Mouse (Mus musculus) gastrocnemius, postnatal 36 days (tissue): Measurements from ENCODE around the gene Cnpy2. TPM values are rescaled to one million over a fixed set of nuclear protein-coding genes. Genes with fewer than 3 reads are reported as not detected.
"Not testable (repeated sequence)": the region's sequence is repeated elsewhere in the genome, so short reads cannot be mapped to it uniquely, and the experiment has no call there.

ENCODE experiments used
- DNase-seq, 2 experiments: peaks; one replicate each; pipeline ENCODE4 v3.0.0; 2022
- intact Hi-C: fragments of 180-260 bp; cut with DNase I; formaldehyde crosslinking; loops from one replicate; pipeline ENCODE4 v1.15.1; 2025
- total RNA-seq, 2 experiments: library from RNA; stranded (reverse); gene quantifications; 2 replicates each; pipeline ENCODE4 v1.2.3; 2021

The Cnpy2 gene
- total RNA-seq, 2 experiments from 2014 or later, result 41.6 to 45.4 TPM

- DNase-seq, result no peak
- intact Hi-C loops, result no loop called here
Measured at GRCm38 (mm10) chr10:128309654-128310053, 12.6 kb upstream of the Cnpy2 start.

GRCm38 (mm10) chr10:128310177-128310576, 12.1 kb upstream of the Cnpy2 start:
- DNase-seq, result no peak
- intact Hi-C loops, result no loop called here

- DNase-seq, result no peak
Measured at GRCm38 (mm10) chr10:128310902-128311301, 11.4 kb upstream of the Cnpy2 start.

GRCm38 (mm10) chr10:128315578-128315977, 6.7 kb upstream of the Cnpy2 start:
- intact Hi-C loops, result no loop called here
- DNase-seq, result no peak

More at GRCm38 (mm10) chr10:128310902-128311301, 11.4 kb upstream of the Cnpy2 start:
- intact Hi-C loops, result no loop called here

GRCm38 (mm10) chr10:128321641-128322040, 618 bp upstream of the Cnpy2 start:
- intact Hi-C loops, result no loop called here
- no peak for DNase-seq

- intact Hi-C loops, result no loop called here
- no peak for DNase-seq
Measured at GRCm38 (mm10) chr10:128323516-128323915, 1.3 kb downstream of the Cnpy2 start.

- DNase-seq, result no peak
- intact Hi-C loops, result no loop called here
Measured at GRCm38 (mm10) chr10:128326825-128327224, 4.6 kb downstream of the Cnpy2 start.

- no peak for DNase-seq
- intact Hi-C loops, result no loop called here
Measured at GRCm38 (mm10) chr10:128327610-128328009, 5.4 kb downstream of the Cnpy2 start.

- intact Hi-C loops, DNase-seq: not testable (repeated sequence)
Measured at GRCm38 (mm10) chr10:128332358-128333249, 10.3 kb downstream of the Cnpy2 start.

GRCm38 (mm10) chr10:128335582-128335981, 13.3 kb downstream of the Cnpy2 start:
- peak; percentile 64 to 70 for DNase-seq
- intact Hi-C loops, result loop anchor here (2.0 to 5.0 kb wide), 2 partner anchors 42 to 121 kb away; partner anchors contain the start of gene Ankrd52

- intact Hi-C loops, result loop anchor here (5.0 kb wide), 1 partner anchor 41 kb away; the partner anchor contains the start of gene Ankrd52
Measured at GRCm38 (mm10) chr10:128336195-128336594, 13.9 kb downstream of the Cnpy2 start.

GRCm38 (mm10) chr10:128336597-128336996, 14.3 kb downstream of the Cnpy2 start:
- intact Hi-C loops, result loop anchor here (5.0 kb wide), 1 partner anchor 41 kb away; the partner anchor contains the start of gene Ankrd52
- DNase-seq, result no peak

More at GRCm38 (mm10) chr10:128336195-128336594, 13.9 kb downstream of the Cnpy2 start:
- DNase-seq, result no peak

GRCm38 (mm10) chr10:128337306-128338181, 15.3 kb downstream of the Cnpy2 start, which contains the start of gene Cs:
TSS of gene Cs (plus strand) at chr10:128337734.
- intact Hi-C loops, result loop anchor here (5.0 kb wide), 1 partner anchor 40 kb away; the partner anchor contains the start of gene Ankrd52

GRCm38 (mm10) chr10:128338415-128338814, 16.2 kb downstream of the Cnpy2 start:
- intact Hi-C loops, result loop anchor here (5.0 kb wide), 1 partner anchor 39 kb away; the partner anchor contains the start of gene Ankrd52
- no peak for DNase-seq

More at GRCm38 (mm10) chr10:128337306-128338181, 15.3 kb downstream of the Cnpy2 start, which contains the start of gene Cs:
- peak; percentile 95 to 98 for DNase-seq

- no peak for DNase-seq
- intact Hi-C loops, result loop anchor here (5.0 kb wide), 1 partner anchor 38 kb away; the partner anchor contains the start of gene Ankrd52
Measured at GRCm38 (mm10) chr10:128338948-128339347, 16.7 kb downstream of the Cnpy2 start.

GRCm38 (mm10) chr10:128340257-128340656, 18.0 kb downstream of the Cnpy2 start:
- DNase-seq, result no peak
- intact Hi-C loops, result no loop called here

- intact Hi-C loops, result no loop called here
Measured at GRCm38 (mm10) chr10:128343436-128343835, 21.2 kb downstream of the Cnpy2 start.

GRCm38 (mm10) chr10:128344568-128345275, 22.5 kb downstream of the Cnpy2 start:
- intact Hi-C loops, result no loop called here
- DNase-seq, result peak; percentile 64 to 72

More at GRCm38 (mm10) chr10:128343436-128343835, 21.2 kb downstream of the Cnpy2 start:
- no peak for DNase-seq

GRCm38 (mm10) chr10:128347541-128347940, 25.3 kb downstream of the Cnpy2 start:
- intact Hi-C loops, result no loop called here
- DNase-seq, result no peak

- DNase-seq, result no peak
- intact Hi-C loops, result no loop called here
Measured at GRCm38 (mm10) chr10:128358796-128359195, 36.5 kb downstream of the Cnpy2 start.
